Mouse (Mus musculus) macrophage (primary cell): Measurements from ENCODE around the gene Pde10a. TPM values are rescaled to one million over a fixed set of nuclear protein-coding genes. Genes with fewer than 3 reads are reported as not detected.

Source experiments
- H3K27ac ChIP-seq: fragments of 350-480 bp; formaldehyde crosslinking; 2 replicates; pipeline ENCODE4 v1.9.0; 2021
- H3K36me3 ChIP-seq: fragments of 350-480 bp; formaldehyde crosslinking; 2 replicates; pipeline ENCODE4 v1.9.0; 2021; ENCODE audit errors: inconsistent target
- H3K4me3 ChIP-seq: fragments of 350-480 bp; formaldehyde crosslinking; 2 replicates; pipeline ENCODE4 v1.9.0; 2021; ENCODE audit errors: inconsistent target
- H3K79me2 ChIP-seq: fragments of 350-480 bp; formaldehyde crosslinking; 2 replicates; pipeline ENCODE4 v1.9.0; 2021; ENCODE audit errors: inconsistent target
- WGBS: methylation state at CpG from one replicate; pipeline ENCODE4 v1.1.7; 2026; ENCODE audit warnings: inconsistent platforms; ENCODE audit not compliant: missing documents; 5-methylcytosine and 5-hydroxymethylcytosine counted together
- polyA plus RNA-seq: library from polyadenylated mRNA; stranded (reverse); fragments of 250-400 nt; gene quantifications from 3 replicates; pipeline ENCODE4 v1.2.4, GENCODE M21; 2018; ENCODE audit warnings: inconsistent platforms
- total RNA-seq, 78 experiments: library from RNA; depleted of rRNA; stranded (reverse); fragments of 250-400 nt; gene quantifications; 1 replicate in 9 of 78; 2 replicates in 24 of 78; 3 replicates in 43 of 78; 4 replicates in 2 of 78; pipeline ENCODE4 v1.2.4; 2018; ENCODE audit warnings: inconsistent platforms in 56 of 78

Gene Pde10a
- total RNA-seq (2018; cell fraction: chromatin; rRNA removed): 1 to 10 TPM in 19 of 26 experiments, under 1 TPM in 7; 0.37 to 4.5 (median 1.5) TPM
- total RNA-seq (2018; cell fraction: cytosol; rRNA removed): 1 to 10 TPM in 2 of 26 experiments, under 1 TPM in 24; 0.10 to 1.3 (median 0.31) TPM
- total RNA-seq (2018; cell fraction: nucleus; rRNA removed): 1 to 10 TPM in 6 of 26 experiments, under 1 TPM in 20; 0.09 to 1.9 (median 0.57) TPM
- polyA plus RNA-seq: 0.13 to 0.49 TPM (median 0.27 TPM) in 3 replicates

DNA sequence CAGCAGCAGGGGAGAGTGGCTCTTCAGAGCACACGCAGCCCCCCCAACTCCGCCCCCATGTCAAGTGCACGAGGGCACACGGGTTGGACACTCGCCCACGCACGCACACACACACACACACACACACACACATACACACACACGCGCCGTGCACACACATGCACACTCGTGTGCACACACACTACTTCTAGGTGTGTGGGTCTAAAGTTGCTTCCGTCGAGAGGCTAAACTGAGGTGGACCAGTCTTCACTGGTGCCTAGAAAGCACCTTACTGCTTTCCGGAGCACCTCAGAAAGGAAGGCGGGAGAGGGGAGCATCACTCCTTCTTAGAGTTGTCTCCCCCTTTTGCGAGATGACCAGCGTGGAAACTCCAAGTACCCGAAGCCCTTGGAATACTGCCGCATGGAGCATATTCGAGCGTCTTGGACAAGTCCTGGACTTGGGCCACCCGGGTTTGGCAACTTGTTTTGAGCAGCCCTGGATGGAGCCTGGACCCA, at the start of gene Pde10a:
Gene Pde10a (plus strand): TSS at position 148 of the 497 bp plus-strand sequence.
- 4% methylated on average over 22 of the region's 22 CpGs for WGBS
- Histone ChIP-seq H3K27ac (no peak within 1 kb of the TSS), H3K36me3 (no peaks in the 10 kb centered on the region), H3K4me3 (no peak within 1 kb of the TSS), H3K79me2 (no peaks in the 10 kb centered on the region)

DNA sequence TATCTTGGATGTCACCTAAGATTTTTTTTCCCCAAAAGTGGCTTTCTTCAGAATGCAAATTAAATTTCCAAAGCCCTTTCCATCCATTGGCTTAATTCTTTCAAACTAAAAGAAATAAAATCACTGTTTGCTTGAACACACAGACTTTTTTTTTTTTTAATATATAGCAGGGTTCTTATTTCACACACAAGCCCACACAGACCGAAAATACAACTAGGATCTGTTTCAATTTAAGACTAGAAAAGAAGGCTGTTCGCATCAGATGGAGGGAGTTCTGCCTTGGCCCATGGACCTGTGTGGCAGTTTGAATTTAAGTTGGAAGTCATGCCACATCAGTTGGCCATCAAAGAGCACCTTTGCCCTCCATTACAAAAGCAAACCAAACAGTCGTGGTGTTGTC, 46.6 kb upstream of the Pde10a start:
- no peak overlapping the region for H3K4me3 ChIP-seq
- no peaks in the 10 kb centered on the region for H3K79me2 ChIP-seq
- H3K27ac ChIP-seq: no peak overlapping the region
- no peaks in the 10 kb centered on the region for H3K36me3 ChIP-seq
- WGBS: 93% methylated on average over 3 of the region's 3 CpGs

DNA sequence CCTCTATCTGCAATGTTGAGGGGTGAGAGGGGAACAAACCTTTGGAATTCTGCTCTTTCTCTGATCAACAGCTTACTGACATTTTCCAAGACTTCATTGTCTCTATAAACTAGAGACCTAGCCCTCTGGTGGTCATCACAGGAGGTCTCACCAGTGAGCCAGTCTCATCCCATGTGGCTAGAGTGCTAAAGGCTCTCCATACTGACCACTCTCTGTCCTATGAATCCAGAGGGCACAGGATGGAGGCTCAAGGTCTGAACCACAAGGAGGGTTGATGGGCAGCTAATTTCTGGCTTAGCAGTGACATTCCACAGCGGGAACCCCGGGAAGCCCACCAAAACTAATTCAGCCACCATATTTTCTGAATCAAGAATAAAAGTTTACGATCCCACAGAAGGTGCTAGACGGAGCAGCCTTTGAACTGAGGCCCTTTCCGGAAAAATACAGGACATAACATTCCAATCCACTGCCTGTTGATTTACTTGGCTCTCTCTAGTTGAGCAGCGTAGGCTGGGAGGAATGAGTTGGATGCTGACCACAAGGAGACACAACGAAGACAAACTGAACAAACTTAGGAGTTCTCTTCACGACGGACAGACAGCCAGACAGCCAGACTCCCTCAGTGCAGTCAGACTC, 45.6 kb upstream of the Pde10a start:
- H3K36me3 ChIP-seq: no peaks in the 10 kb centered on the region
- H3K4me3 ChIP-seq: no peak overlapping the region
- no peaks in the 10 kb centered on the region for H3K79me2 ChIP-seq
- WGBS: 91% methylated on average over 9 of the region's 9 CpGs
- no peak overlapping the region for H3K27ac ChIP-seq

DNA sequence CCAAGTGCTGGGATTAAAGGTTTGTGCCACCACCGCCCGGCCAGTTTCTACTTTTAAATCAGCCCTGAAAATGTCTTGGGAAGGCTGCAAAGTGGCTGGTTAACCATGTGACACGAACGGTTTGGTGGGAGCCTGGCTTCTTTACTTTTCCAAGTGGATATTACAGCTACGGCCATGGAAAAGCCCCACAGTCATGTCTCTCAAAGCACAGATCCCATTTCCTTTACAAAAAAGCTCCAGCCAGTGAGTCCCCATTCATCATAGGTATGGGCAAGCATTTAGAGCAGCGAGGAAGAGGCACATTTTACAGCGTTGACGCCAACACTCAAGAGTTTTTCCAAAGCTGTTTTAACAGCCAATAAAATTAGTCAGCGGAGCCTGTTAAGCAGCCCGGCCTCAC, 43.4 kb upstream of the Pde10a start:
- Histone ChIP-seq H3K4me3 (no peak overlapping the region), H3K79me2 (no peaks in the 10 kb centered on the region), H3K27ac (no peak overlapping the region), H3K36me3 (no peaks in the 10 kb centered on the region)
- WGBS: 95% methylated on average over 9 of the region's 10 CpGs

DNA sequence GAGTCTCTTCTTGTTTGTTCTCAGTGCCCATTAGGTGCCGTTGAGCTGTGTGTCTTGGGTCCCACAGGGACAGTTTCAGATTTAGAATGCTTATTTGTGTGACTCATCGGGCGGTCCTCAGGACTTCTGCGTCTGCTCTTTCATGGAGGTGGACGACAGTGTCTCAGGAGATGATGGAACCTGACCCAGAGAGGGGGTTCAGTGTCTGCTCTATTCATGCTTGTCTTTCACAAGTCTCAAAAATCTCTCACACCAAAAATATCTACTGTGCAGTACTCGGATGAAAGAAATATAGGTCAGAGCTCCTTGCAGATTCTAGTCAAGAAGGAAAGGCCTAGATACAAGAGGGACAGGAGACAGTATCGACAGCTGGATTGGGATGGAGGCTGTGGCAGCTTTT, 42.3 kb upstream of the Pde10a start:
- Histone ChIP-seq H3K36me3 (no peaks in the 10 kb centered on the region), H3K4me3 (no peak overlapping the region)
- WGBS: 89% methylated on average over 7 of the region's 7 CpGs

DNA sequence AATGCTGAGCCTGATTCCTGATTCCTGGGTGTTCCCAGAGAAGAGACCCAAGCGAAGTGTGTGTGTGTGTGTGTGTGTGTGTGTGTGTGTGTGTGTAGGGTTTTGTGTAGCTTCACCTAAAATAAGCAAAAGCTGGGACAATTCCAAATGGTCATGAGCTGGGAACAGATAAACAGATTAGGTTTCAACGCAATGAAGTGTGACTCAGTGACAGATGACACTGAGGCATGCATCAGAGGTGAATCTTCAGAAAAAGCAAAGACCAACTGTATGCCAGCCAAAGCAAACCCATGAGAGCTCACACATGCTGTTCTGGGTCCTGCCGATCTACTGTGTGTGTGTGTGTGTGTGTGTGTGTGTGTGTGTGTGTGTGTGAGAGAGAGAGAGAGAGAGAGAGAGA, 40.9 kb upstream of the Pde10a start:
- 81% methylated on average over 2 of the region's 3 CpGs for WGBS
- H3K4me3 ChIP-seq: no peak overlapping the region
- no peaks in the 10 kb centered on the region for H3K79me2 ChIP-seq
- no peaks in the 10 kb centered on the region for H3K36me3 ChIP-seq
- no peak overlapping the region for H3K27ac ChIP-seq

More for the DNA sequence above, 42.3 kb upstream of the Pde10a start:
- Histone ChIP-seq H3K27ac (no peak overlapping the region), H3K79me2 (no peaks in the 10 kb centered on the region)

DNA sequence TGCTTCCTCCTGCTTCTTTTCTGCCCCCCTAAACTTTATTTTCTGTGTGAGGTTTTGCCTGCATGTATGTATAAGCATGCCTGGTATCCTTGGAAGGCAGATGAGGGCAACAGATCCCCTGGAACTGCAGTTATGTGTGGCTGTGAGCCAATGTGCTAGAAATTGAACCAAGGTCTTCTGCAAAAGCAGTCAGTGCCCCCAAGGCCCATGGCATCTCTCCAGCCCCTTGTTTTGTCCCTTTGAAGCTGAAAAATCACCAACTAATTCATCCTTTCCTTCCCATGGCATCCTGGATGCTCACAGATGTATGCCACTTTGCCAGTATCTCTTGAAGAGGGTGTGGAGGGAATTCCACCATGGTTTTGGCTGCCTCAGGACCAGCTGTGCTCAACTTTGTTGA, 40.0 kb upstream of the Pde10a start:
- no peak overlapping the region for H3K27ac ChIP-seq
- no peaks in the 10 kb centered on the region for H3K36me3 ChIP-seq
- no peak overlapping the region for H3K4me3 ChIP-seq
- H3K79me2 ChIP-seq: no peaks in the 10 kb centered on the region

DNA sequence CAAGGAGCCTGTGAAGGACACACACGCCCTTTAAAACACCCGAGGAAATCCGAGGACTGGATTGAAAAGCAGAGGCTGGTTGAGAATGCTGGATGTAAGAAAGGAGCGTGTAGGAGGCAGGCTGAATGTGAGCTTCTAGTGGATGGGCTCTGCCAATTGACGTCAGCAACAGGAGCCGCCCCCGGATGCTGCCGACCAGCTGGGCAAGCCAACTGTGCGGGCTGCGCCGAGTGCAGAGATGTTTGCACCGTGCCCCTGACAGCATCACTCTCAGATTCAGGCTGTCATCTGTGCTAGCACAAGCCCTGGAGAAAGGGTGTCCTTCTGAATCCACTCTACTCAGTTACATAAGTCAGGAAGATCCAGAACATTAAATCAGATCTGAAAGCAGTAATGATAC, 37.3 kb upstream of the Pde10a start:
- H3K4me3 ChIP-seq: no peak overlapping the region
- no peaks in the 10 kb centered on the region for H3K79me2 ChIP-seq
- no peaks in the 10 kb centered on the region for H3K36me3 ChIP-seq
- H3K27ac ChIP-seq: no peak overlapping the region
- 67% methylated on average over 12 of the region's 12 CpGs for WGBS

DNA sequence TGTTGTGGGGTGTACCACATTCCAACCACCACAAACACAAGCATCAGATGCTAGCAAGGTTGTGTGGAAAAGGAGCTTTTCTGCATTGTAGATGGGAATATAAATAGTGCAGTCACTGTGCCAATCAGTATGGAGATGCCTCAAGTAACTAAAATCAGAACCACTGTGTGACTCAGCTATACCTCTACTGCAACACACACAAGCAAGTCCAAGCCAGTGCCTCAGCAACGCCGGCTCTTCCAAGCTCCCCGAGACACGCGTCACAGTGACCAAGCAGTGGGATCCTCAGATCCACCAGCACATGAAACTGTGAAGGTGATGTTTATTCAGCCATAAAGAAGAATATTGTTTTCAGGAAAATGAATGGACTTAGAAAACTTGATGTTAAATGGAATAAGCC, 34.2 kb upstream of the Pde10a start:
- no peak overlapping the region for H3K27ac ChIP-seq
- no peaks in the 10 kb centered on the region for H3K36me3 ChIP-seq
- no peak overlapping the region for H3K4me3 ChIP-seq
- no peaks in the 10 kb centered on the region for H3K79me2 ChIP-seq
- WGBS: 98% methylated on average over 5 of the region's 5 CpGs

DNA sequence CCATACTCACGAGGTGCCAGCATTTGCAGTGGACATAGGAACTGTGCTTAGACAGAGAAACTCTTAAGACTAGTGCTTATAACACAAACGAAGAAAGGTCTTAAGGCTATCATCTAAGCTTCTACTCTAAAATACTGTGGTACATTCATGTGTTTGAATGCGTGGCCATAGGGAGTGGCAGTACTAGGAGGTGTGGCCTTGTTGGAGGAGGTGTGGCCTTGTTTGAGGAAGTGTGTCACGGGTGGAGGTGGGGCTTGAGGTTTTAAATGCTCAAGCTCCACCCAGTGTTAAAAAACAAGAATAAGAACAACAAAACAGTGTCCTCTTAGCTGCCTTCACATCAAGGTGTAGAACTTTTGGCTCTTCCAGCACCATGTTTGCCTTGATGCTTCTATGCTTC, 31.7 kb upstream of the Pde10a start:
- WGBS: 89% methylated on average over 4 of the region's 4 CpGs

DNA sequence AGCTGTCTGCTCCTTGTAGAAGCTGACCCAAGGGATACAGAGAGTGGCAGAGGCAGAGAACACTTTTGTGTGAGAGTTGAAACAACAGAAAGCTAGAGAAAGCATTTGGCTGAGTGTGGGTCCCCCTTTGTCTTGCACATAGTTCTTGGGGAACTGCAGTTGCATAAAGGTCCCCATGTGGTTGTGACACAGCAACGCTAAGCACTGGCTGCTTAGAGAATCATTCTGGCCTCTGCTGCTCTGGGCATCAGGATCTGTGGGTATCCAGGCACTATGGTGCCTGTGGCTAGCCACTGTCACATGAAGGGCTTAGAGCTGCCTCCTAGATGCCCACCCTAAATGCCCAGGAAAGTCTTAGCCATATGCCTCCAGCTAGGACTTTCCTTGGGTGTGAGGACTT, 27.0 kb upstream of the Pde10a start:
- 29% methylated on average over 1 of the region's 1 CpGs for WGBS
- no peak overlapping the region for H3K27ac ChIP-seq

More for the DNA sequence above, 31.7 kb upstream of the Pde10a start:
- Histone ChIP-seq H3K4me3 (no peak overlapping the region), H3K27ac (no peak overlapping the region), H3K79me2 (no peaks in the 10 kb centered on the region), H3K36me3 (no peaks in the 10 kb centered on the region)

DNA sequence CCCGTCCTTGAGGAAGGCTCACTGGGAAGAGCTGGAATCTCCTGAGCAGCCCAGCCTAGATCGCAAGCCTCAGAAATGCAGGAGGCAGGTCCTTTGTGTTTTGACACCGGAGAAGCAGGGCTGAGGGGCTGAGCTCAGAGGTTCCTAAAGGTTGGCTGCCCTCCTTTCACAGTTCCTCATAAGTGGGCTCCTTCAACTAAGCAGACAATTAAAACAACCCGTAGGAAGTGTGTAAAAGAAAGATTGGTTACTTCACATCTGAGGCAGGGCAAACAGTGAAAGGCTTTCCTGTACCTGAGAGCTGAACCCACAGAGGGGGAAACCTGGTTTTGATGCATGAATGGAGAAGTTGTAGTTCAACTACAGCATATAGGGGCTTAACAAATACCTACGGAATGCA, 26.5 kb upstream of the Pde10a start:
- H3K27ac ChIP-seq: no peak overlapping the region
- H3K36me3 ChIP-seq: no peaks in the 10 kb centered on the region
- WGBS: 17% methylated on average over 5 of the region's 5 CpGs
- H3K79me2 ChIP-seq: no peaks in the 10 kb centered on the region
- no peak overlapping the region for H3K4me3 ChIP-seq

More for the DNA sequence above, 27.0 kb upstream of the Pde10a start:
- H3K79me2 ChIP-seq: no peaks in the 10 kb centered on the region
- no peaks in the 10 kb centered on the region for H3K36me3 ChIP-seq
- no peak overlapping the region for H3K4me3 ChIP-seq

DNA sequence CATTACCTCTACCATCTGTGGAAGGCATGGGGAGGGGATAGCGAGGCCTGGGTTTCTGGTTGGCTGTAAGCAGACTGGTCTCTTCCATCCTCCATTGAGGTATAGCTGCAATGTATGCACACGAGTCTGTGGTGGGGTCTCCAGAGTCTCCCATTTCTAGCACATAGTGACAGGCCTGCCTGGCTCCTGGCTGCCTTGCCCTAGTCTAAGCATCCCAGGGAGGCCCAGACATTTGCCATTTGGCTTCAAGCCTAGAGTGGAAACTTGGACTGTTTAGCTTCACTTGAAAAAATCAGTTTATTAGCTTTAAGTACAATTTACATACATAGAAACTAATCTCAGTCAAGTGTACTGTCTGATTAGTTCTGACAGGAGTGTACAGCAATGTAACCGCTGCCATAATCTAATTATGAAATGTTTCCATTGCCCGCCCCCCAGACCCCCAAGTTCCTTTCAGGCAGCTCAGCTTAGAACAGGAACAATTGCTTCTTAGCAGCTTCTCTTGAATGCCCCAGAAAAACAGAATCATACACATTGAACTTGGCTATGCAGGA, 25.5 kb upstream of the Pde10a start:
- whole genome bisulfite sequencing: 87% methylated on average over 4 of the region's 4 CpGs
- H3K36me3 ChIP-seq: no peaks in the 10 kb centered on the region
- H3K4me3 ChIP-seq: no peak overlapping the region
- no peak overlapping the region for H3K27ac ChIP-seq
- H3K79me2 ChIP-seq: no peaks in the 10 kb centered on the region

DNA sequence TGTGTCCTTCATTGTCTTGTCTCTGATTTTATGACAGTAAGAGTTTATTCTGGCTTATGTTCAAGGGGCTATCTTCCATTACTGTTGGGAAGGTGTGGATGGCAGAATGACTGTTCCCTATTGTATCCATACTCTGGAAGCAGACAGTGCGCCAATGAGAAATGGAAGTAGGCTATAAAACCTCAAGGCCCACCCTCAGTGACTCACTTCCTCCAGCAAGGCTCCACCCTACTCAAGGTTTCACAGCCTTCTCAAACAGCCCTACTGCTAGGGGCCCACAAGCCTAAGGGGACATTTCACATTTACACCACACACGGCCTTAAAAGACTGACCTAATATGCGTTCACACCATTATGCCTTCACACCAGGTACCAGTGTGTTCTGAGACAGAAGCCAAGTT, 20.8 kb upstream of the Pde10a start:
- Histone ChIP-seq H3K36me3 (no peaks in the 10 kb centered on the region), H3K79me2 (no peaks in the 10 kb centered on the region), H3K4me3 (no peak overlapping the region), H3K27ac (no peak overlapping the region)
- WGBS: 76% methylated on average over 3 of the region's 3 CpGs

DNA sequence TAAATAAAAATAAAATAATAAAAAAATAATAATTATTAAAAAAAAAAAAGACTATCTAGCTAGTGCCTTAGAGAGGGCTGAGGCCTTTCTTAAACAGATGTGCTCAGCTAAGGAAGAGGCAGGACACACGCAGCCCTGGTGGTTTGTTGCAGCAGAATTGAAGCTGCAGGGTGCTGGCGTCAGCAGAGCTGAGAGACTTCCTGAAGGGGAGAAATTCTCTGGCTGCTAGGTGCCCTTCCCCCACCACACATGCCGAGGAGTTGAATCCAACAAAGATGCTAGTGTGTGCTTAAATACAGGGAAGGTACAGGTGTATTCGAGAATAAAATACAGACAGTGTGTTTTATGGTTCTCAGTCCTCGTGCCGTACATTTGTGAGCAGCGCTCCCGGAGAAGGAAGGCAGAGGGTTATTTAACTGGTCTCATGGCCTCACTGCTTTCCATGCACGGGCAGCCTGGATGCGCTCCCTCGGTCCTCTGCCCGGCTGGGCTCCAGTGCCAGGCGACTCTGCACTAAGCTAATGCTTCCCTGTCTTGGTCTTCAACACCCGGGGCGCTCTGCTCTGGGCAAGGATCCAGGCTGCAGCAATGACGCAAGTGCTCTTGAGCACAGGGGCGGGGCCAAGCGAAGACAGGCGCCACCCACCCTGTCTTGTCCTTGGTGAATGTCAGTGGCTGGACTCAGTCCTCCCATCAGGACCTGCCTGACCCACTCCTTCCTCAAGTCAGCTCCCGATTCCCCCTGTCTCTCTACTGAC, 19.3 kb upstream of the Pde10a start:
- WGBS: 3% methylated on average over 20 of the region's 20 CpGs
- H3K79me2 ChIP-seq: no peaks in the 10 kb centered on the region
- peak overlapping the region; percentile 8; the same call in 1 of the 2 replicates for H3K4me3 ChIP-seq
- peak overlapping the region; percentile 57 for H3K27ac ChIP-seq
- H3K36me3 ChIP-seq: no peaks in the 10 kb centered on the region
